Mouse (Mus musculus) spleen, adult 2 months (tissue): ENCODE data around the gene Dpm2. TPM values are rescaled to one million over a fixed set of nuclear protein-coding genes. Genes with fewer than 3 reads are reported as not detected.

Source experiments
- DNase-seq, 2 experiments: peaks; one replicate each; pipeline versions ENCODE4 v3.0.0 to v3.0.0-alpha.2; 2012 to 2021; ENCODE audit warnings: low spot score in 2 of 2, low read depth in 1 of 2
- H3K27ac ChIP-seq: fragments of 200-500 bp; 2 replicates; pipeline ENCODE4 v1.5.1; 2012; ENCODE audit warnings: low read length, inconsistent platforms; ENCODE audit not compliant: insufficient read depth
- H3K27me3 ChIP-seq: fragments of 200-500 bp; 2 replicates; pipeline ENCODE4 v1.6.1; 2012; ENCODE audit warnings: mild to moderate bottlenecking, moderate library complexity, low read length, inconsistent platforms; ENCODE audit not compliant: control insufficient read depth, insufficient read depth
- H3K36me3 ChIP-seq: fragments of 200-500 bp; 2 replicates; pipeline ENCODE4 v1.6.1; 2012; ENCODE audit warnings: mild to moderate bottlenecking, low read length, inconsistent platforms; ENCODE audit not compliant: control insufficient read depth, insufficient read depth
- H3K4me1 ChIP-seq: fragments of 200-500 bp; 2 replicates; pipeline ENCODE4 v1.6.1; 2011; ENCODE audit warnings: inconsistent platforms; ENCODE audit not compliant: control insufficient read depth, insufficient read depth, insufficient read length
- H3K4me3 ChIP-seq: fragments of 200-500 bp; 2 replicates; pipeline ENCODE4 v1.5.1; 2011; ENCODE audit warnings: mild to moderate bottlenecking, inconsistent platforms; ENCODE audit not compliant: insufficient read depth, insufficient read length; ENCODE audit errors: extremely low read depth
- CTCF ChIP-seq: fragments of 200-500 bp; IDR thresholded peaks from 2 replicates; pipeline ENCODE4 v1.5.1; 2011; ENCODE audit warnings: mild to moderate bottlenecking, inconsistent platforms; ENCODE audit not compliant: insufficient read depth, insufficient read length, insufficient replicate concordance; ENCODE audit errors: extremely low read depth
- POLR2A ChIP-seq: fragments of 200-500 bp; IDR thresholded peaks from 2 replicates; pipeline ENCODE4 v1.6.1; 2011; ENCODE audit warnings: low read depth, low read length, inconsistent platforms
- WGBS: fragments of 180-500 bp; shearing (Covaris S2); methylation state at CpG from one replicate; pipeline ENCODE4 v1.1.7; 2018; 5-methylcytosine and 5-hydroxymethylcytosine counted together
- polyA plus RNA-seq: library from polyadenylated mRNA; depleted of rRNA; stranded (reverse); fragments of >200 nt; gene quantifications from 2 replicates; pipeline ENCODE4 v1.2.3, GENCODE M21; 2012

The Dpm2 gene
- polyA plus RNA-seq, 1 experiment: 85.8 TPM

GRCm38 (mm10) chr2:32582830-32583799 is 12.5 kb downstream of the Dpm2 start:
- peak overlapping the region; percentile 29; the same call in 1 of the 2 replicates for H3K4me3 ChIP-seq

GRCm38 (mm10) chr2:32585149-32585714 is 14.6 kb downstream of the Dpm2 start:
- Histone ChIP-seq H3K27ac (no peak overlapping the region), H3K27me3 (peaks cover 1% of the 10 kb centered on the region; the same call in 1 of the 2 replicates), H3K4me1 (peaks cover 12% of the 10 kb centered on the region), H3K36me3 (peaks cover 6% of the 10 kb centered on the region), H3K4me3 (no peak overlapping the region)
- no peak for TF ChIP-seq CTCF
- TF ChIP-seq POLR2A: no peak
- 91% methylated on average over 7 of the region's 7 CpGs for WGBS
- no peak for DNase-seq

More at GRCm38 (mm10) chr2:32582830-32583799, 12.5 kb downstream of the Dpm2 start:
- H3K27ac ChIP-seq: no peak overlapping the region
- WGBS: 12% methylated on average over 37 of the region's 37 CpGs
- no peaks in the 10 kb centered on the region for H3K36me3 ChIP-seq
- DNase-seq: peak; percentile 63 to 74
- peaks cover 5% of the 10 kb centered on the region; the same call in 1 of the 2 replicates for H3K4me1 ChIP-seq
- TF ChIP-seq POLR2A (no peak), CTCF (peak; percentile 90; the same call in 1 of the 2 replicates)
- peaks cover 1% of the 10 kb centered on the region; the same call in 1 of the 2 replicates for H3K27me3 ChIP-seq

- under 1% methylated on average over 38 of the region's 38 CpGs for WGBS
- Histone ChIP-seq H3K27ac (peak within 1 kb of the TSS; percentile 85), H3K36me3 (peaks cover 10% of the 10 kb centered on the region), H3K27me3 (peaks cover 1% of the 10 kb centered on the region; the same call in 1 of the 2 replicates), H3K4me3 (peak within 1 kb of the TSS; percentile 86), H3K4me1 (peaks cover 12% of the 10 kb centered on the region)
- TF ChIP-seq CTCF (peak; percentile 30; the same call in 1 of the 2 replicates), POLR2A (peak; percentile 27; the same call in 1 of the 2 replicates)
- peak; percentile 85 to 89 for DNase-seq
These were observed 16.3 kb downstream of the Dpm2 start, which contains the start of gene St6galnac4 for GRCm38 (mm10) chr2:32586871-32587351. St6galnac4 (plus strand) TSS chr2:32587095.

GRCm38 (mm10) chr2:32587731-32588321 is 17.2 kb downstream of the Dpm2 start:
- H3K27me3 ChIP-seq: peaks cover 1% of the 10 kb centered on the region; the same call in 1 of the 2 replicates
- peaks cover 12% of the 10 kb centered on the region for H3K4me1 ChIP-seq
- H3K27ac ChIP-seq: peak overlapping the region; percentile 85
- peaks cover 14% of the 10 kb centered on the region for H3K36me3 ChIP-seq
- TF ChIP-seq POLR2A: no peak
- no peak for TF ChIP-seq CTCF
- DNase-seq: peak; percentile 60 to 66
- H3K4me3 ChIP-seq: peak overlapping the region; percentile 86
- 3% methylated on average over 9 of the region's 9 CpGs for WGBS

GRCm38 (mm10) chr2:32589213-32589795 is 18.6 kb downstream of the Dpm2 start:
- Histone ChIP-seq H3K4me3 (no peak overlapping the region), H3K27me3 (no peaks in the 10 kb centered on the region), H3K4me1 (peaks cover 10% of the 10 kb centered on the region), H3K36me3 (peaks cover 15% of the 10 kb centered on the region), H3K27ac (no peak overlapping the region)
- WGBS: 78% methylated on average over 11 of the region's 11 CpGs
- TF ChIP-seq POLR2A: no peak
- TF ChIP-seq CTCF: no peak
- no peak for DNase-seq

GRCm38 (mm10) chr2:32590224-32590623 is 19.6 kb downstream of the Dpm2 start:
- 87% methylated on average over 10 of the region's 10 CpGs for WGBS
- TF ChIP-seq CTCF (no peak), POLR2A (no peak)
- no peak for DNase-seq

More at GRCm38 (mm10) chr2:32590224-32590623, 19.6 kb downstream of the Dpm2 start:
- Histone ChIP-seq H3K4me3 (no peak overlapping the region), H3K27ac (peak overlapping the region; percentile 15; the same call in 1 of the 2 replicates), H3K27me3 (no peaks in the 10 kb centered on the region), H3K4me1 (peaks cover 10% of the 10 kb centered on the region), H3K36me3 (peaks cover 21% of the 10 kb centered on the region)
